11 mouse cellular contexts compared by ENCODE assay signal in the genomic region with DNA sequence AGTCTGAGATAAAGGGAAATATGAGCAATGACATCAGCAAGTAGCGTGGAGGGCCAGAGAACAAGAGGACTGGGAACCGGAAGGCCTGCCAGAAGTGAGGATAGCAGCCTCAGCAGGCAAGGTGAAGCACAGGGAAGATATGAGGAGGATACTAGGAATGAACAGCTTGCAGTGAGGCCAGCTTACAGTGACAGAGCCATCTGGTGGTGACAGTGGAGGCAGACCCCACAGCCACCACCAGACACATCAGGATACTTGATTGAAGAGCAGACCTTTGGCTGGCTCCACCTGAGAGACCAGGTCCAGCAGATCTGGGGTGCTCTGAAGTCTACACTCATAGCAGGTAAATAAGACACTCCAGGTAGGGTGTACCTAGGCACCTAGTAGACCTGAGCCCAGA. TPM values are rescaled to one million over a fixed set of nuclear protein-coding genes. Genes with fewer than 3 reads are reported as not detected.
DNase-seq lines count a peak whose midpoint lies in the region; ATAC-seq and TF ChIP-seq lines count a peak whose summit lies in the region.
"Had no signal": no experiment of that assay in that cellular context is flagged by ENCODE, and none has a peak within 500 bp of the region (broad histone marks: within the 10 kb centered on the region; RNA-seq: fewer than 3 reads in every experiment).

No protein-coding gene starts in this region.

- no peaks in the 10 kb centered on the region for H3K9me3 ChIP-seq in neural tube, embryonic 13.5 days
- H3K9me3 ChIP-seq: embryonic facial prominence, embryonic 12.5 days had no signal

- H3K9ac ChIP-seq in neural tube, embryonic 13.5 days: no peak overlapping the region
- H3K9ac ChIP-seq: embryonic facial prominence, embryonic 12.5 days had no signal

- no peak overlapping the region for H3K4me3 ChIP-seq in kidney, adult 2 months (ENCODE audit: insufficient read depth, low read depth, low read length)
- H3K4me3 ChIP-seq in neural tube, embryonic 13.5 days: no peak overlapping the region
- H3K4me3 ChIP-seq in small intestine, adult 2 months (ENCODE audit: low read depth, low read length): no peak overlapping the region
- H3K4me3 ChIP-seq: embryonic facial prominence, embryonic 12.5 days had no signal

- no peak overlapping the region for H3K4me2 ChIP-seq in neural tube, embryonic 13.5 days
- H3K4me2 ChIP-seq: embryonic facial prominence, embryonic 12.5 days had no signal

- H3K4me1 ChIP-seq in kidney, adult 2 months (ENCODE audit: control insufficient read depth, insufficient read depth, low read length): no peaks in the 10 kb centered on the region
- no peaks in the 10 kb centered on the region; the same call in 1 of the 2 replicates for H3K4me1 ChIP-seq in neural tube, embryonic 13.5 days (replicated peaks)
- no peaks in the 10 kb centered on the region for H3K4me1 ChIP-seq in small intestine, adult 2 months (ENCODE audit: control insufficient read depth, insufficient read depth, insufficient read length, low read length)

- no peaks in the 10 kb centered on the region for H3K36me3 ChIP-seq in kidney, adult 2 months (ENCODE audit: control insufficient read depth, insufficient read depth, low read length)
- H3K36me3 ChIP-seq in neural tube, embryonic 13.5 days: no peaks in the 10 kb centered on the region
- no peaks in the 10 kb centered on the region for H3K36me3 ChIP-seq in small intestine, adult 2 months (ENCODE audit: control insufficient read depth, insufficient read depth, low read length)
- H3K36me3 ChIP-seq: embryonic facial prominence, embryonic 12.5 days had no signal

- no peak for DNase-seq in kidney, adult 2 months
- DNase-seq in kidney, adult 9 months: no peak
- DNase-seq in neural tube, embryonic 10.5 days (ENCODE audit: extremely low spot score, low spot score): no peak
- DNase-seq in cerebellum, adult 9-10 months: peak; percentile 70
- DNase-seq: thymus, postnatal 25 days had no signal

- 86% methylated on average over 2 of the region's 2 CpGs for WGBS in kidney, adult 2 months
- WGBS in neural tube, embryonic 13.5 days: 87% methylated on average over 2 of the region's 2 CpGs
- WGBS in small intestine, adult 2 months: 70% methylated on average over 2 of the region's 2 CpGs

- no peaks in the 10 kb centered on the region for H3K27me3 ChIP-seq in kidney, adult 2 months (replicated peaks; ENCODE audit: control insufficient read depth, insufficient read depth, low read length)
- no peaks in the 10 kb centered on the region for H3K27me3 ChIP-seq in neural tube, embryonic 13.5 days
- no peaks in the 10 kb centered on the region for H3K27me3 ChIP-seq in small intestine, adult 2 months (ENCODE audit: control insufficient read depth, insufficient read depth, low read length)
- H3K27me3 ChIP-seq: embryonic facial prominence, embryonic 12.5 days had no signal

- TF ChIP-seq CTCF in kidney, adult 2 months (conservative IDR thresholded peaks at IDR 0.05; ENCODE audit: insufficient read depth, insufficient read length, low read depth, low read length): peak; percentile 43
- peak; percentile 35; the same call in 1 of the 2 replicates for TF ChIP-seq CTCF in small intestine, adult 2 months (IDR thresholded peaks at IDR 0.05; ENCODE audit: extremely low read depth, insufficient read length, insufficient replicate concordance, low read depth, low read length)

- H3K27ac ChIP-seq in kidney, adult 2 months (ENCODE audit: insufficient read depth, low read depth, low read length): no peak overlapping the region
- H3K27ac ChIP-seq in neural tube, embryonic 13.5 days (replicated peaks): no peak overlapping the region
- no peak overlapping the region for H3K27ac ChIP-seq in small intestine, adult 2 months (ENCODE audit: insufficient read depth, low read depth, low read length)
- H3K27ac ChIP-seq: embryonic facial prominence, embryonic 12.5 days had no signal

- no peak for TF ChIP-seq POLR2A in kidney, adult 2 months (IDR thresholded peaks at IDR 0.05; ENCODE audit: low read depth, low read length)
- no peak for TF ChIP-seq POLR2A in small intestine, adult 2 months (IDR thresholded peaks at IDR 0.05; ENCODE audit: low read depth, low read length)

- peak; percentile 47; the same call in 1 of the 2 replicates for ATAC-seq in neural tube, embryonic 13.5 days (ENCODE audit: low read depth)
- no peak for ATAC-seq in erythroblast, adult 5-6 weeks (replicated peaks; ENCODE audit: low FRiP score, poor library complexity, severe bottlenecking)

RNA-seq across cellular contexts. Expression of a gene that starts 15.7 kb away (rescaled TPM):
- polyA plus RNA-seq in kidney, adult 2 months (2012; rRNA removed): not detected in 2 replicates
- not detected in 2 replicates for polyA plus RNA-seq in neural tube, embryonic 13.5 days (2015; fragmentation: Nextera tagmentation; extraction: Ambion mirVana)
- not detected in 2 replicates for polyA plus RNA-seq in small intestine, adult 2 months (2012; rRNA removed)
- total RNA-seq in erythroblast, adult 5-6 weeks (2015; ENCODE audit: low replicate concordance): not detected in 2 replicates
- total RNA-seq in erythroblast, adult 5-6 weeks (2017; ENCODE audit: low replicate concordance): not detected in 2 replicates
- total RNA-seq: gastrocnemius, postnatal 4 days had no signal
- polyA plus RNA-seq: embryonic facial prominence, embryonic 12.5 days; lung, embryonic 16.5 days had no signal

RNA-seq across cellular contexts. Expression of a gene that starts 31.1 kb away (rescaled TPM):
- polyA plus RNA-seq in kidney, adult 2 months (2012; rRNA removed): 7.6 and 10.9 TPM in 2 replicates
- polyA plus RNA-seq in neural tube, embryonic 13.5 days (2015; fragmentation: Nextera tagmentation; extraction: Ambion mirVana): 128 and 129 TPM in 2 replicates
- 2.2 and 4.7 TPM in 2 replicates for polyA plus RNA-seq in small intestine, adult 2 months (2012; rRNA removed)
- total RNA-seq in erythroblast, adult 5-6 weeks (2015; ENCODE audit: low replicate concordance): 22.6 and 33.0 TPM in 2 replicates
- total RNA-seq in erythroblast, adult 5-6 weeks (2017; ENCODE audit: low replicate concordance): 14.6 and 24.2 TPM in 2 replicates

RNA-seq across cellular contexts. Expression of a gene that starts 51.7 kb away (rescaled TPM):
- polyA plus RNA-seq in kidney, adult 2 months (2012; rRNA removed): 77.2 and 84.6 TPM in 2 replicates
- polyA plus RNA-seq in neural tube, embryonic 13.5 days (2015; fragmentation: Nextera tagmentation; extraction: Ambion mirVana): 97.2 and 105 TPM in 2 replicates
- 107 and 123 TPM in 2 replicates for polyA plus RNA-seq in small intestine, adult 2 months (2012; rRNA removed)
- total RNA-seq in erythroblast, adult 5-6 weeks (2015; ENCODE audit: low replicate concordance): 27.7 and 28.0 TPM in 2 replicates
- total RNA-seq in erythroblast, adult 5-6 weeks (2017; ENCODE audit: low replicate concordance): 14.8 and 15.1 TPM in 2 replicates

Comparison
In these comparisons a context has a peak if more than half of its experiments do, and no peak if none do; other contexts are left out.
1. RNA of a gene that starts 31.1 kb away (polyA plus RNA-seq): 128 to 129 TPM in neural tube, embryonic 13.5 days; 7.6 to 10.9 TPM in kidney, adult 2 months and 2.2 to 4.7 TPM in small intestine, adult 2 months; every median in the first group is over 10 times any median in the second.